Mouse (Mus musculus) cortical plate, adult 2 months (tissue): Measurements from ENCODE around the gene Kif16b.

Experiments used
- CTCF ChIP-seq: fragments of 200-500 bp; IDR thresholded peaks from 2 replicates; pipeline ENCODE4 v1.5.1; 2011; ENCODE audit warnings: mild to moderate bottlenecking, control low read depth, low read length; ENCODE audit not compliant: insufficient read depth; ENCODE audit errors: extremely low read depth
- POLR2A ChIP-seq: fragments of 200-500 bp; IDR thresholded peaks from 2 replicates; pipeline ENCODE4 v1.6.1; 2011; ENCODE audit warnings: mild to moderate bottlenecking, low read length, control low read depth; ENCODE audit not compliant: insufficient read depth; ENCODE audit errors: extremely low read depth

GRCm38 (mm10) chr2:142720174-142720573 is 181.2 kb downstream of the Kif16b start:
- no peak for TF ChIP-seq CTCF
- no peak for TF ChIP-seq POLR2A
